Mouse (Mus musculus) B cell, adult 62 days (primary cell): ENCODE measurements around the gene Pwwp2a. TPM values are rescaled to one million over a fixed set of nuclear protein-coding genes. Genes with fewer than 3 reads are reported as not detected.

ENCODE experiments used
- total RNA-seq: library from RNA; stranded (reverse); gene quantifications from 4 replicates; pipeline ENCODE4 v1.2.4, GENCODE M21; 2023

Gene Pwwp2a
- 57.1 to 67.0 TPM (median 61.6 TPM) in 4 replicates for total RNA-seq

DNA sequence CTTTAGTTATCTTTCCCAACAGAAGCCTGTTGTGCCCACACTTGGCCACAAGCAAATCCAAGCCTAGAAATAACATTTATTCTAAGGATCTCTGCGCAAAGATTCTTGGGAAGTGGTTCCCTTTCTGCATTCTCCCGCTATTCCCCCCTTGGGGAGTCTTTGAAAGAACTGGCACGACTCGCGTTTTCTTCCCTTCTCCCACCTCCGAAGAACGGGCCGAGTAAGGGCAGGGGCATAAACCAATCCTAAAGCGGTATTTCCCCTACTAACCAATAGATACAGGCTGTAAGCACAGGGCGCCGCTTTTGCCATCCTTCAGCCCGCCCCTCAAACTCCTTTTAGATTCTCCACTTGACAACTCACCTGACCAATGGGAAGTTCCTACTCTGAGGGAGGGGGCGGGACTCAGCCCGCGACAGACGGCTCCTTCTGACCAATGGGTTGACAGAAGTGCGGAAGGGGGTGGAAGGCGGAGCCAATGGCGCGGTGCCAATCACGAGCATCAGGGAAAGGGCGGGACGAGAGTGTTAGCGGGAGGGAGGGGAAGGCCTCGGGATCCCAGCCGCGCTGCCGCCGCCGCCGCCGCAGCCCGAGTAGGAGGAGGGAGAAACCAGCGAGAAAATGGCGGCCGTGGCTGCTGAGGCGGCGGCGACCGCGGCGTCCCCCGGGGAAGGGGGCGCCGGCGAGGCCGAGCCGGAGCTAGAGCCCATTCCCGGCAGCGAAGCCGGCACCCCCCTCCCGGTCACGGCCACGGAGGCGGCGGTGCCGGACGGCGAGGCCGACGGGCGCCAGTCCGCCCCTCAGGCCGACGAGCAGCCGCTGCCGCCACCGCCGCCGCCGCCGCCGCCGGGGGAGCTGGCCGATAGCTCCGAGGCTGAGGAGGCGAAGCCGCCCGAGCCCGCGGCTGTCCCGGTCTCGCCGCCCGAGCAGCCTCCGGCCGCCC, at the start of gene Pwwp2a:
TSS of gene Pwwp2a (plus strand) at position 527 of the 943 bp plus-strand sequence.

DNA sequence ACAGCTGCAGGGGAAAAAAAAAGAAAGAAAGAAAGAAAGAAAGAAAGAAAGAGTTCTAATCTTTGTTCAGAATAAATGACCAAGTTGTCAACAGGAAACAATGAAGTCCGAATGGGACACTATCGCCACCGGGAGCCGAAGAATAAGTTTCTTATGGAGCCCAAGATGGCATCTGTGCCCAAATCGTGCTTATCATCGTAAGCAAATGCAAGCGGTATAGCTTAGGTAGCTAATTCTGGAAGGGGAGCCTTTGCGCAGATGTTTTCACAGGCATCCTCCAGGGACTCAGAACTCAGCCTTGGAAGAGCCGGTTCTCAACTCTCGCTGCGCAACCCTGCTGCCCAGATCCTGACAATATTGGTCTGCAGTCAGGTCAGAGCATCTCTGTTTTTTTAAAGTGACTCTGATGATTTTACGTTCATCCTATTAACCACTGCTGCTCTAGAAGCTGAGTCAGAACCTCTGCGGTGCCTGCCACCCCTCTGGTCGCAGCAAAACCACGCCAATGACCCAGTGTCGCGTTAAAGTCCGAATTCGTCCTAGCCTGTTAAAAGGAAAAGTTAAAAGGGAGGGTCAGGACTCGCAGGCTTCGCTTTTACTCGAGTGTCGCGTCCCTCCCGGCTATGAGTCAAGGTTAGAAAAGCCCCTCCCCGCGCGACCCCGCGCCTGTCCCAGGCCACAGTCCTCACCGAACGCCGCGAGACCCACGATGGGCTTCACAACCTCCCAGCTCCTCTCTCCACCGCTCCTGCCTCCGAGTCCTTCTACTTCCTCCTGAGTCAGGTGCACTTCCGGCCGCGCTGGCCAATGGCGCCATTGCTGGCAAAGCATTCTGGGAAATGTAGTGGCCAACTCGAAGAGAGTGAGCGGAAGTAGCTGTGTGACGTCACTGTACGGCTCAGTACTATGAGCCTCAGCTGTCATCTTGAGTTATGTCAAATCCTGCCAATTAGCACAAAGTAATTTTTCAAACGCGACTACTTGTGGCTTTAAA, 65.7 kb downstream of the Pwwp2a start, which contains the start of gene Ttc1:
TSS of gene Ttc1 (minus strand) at position 776 of the 994 bp plus-strand sequence.

Other genes with a start within 250 kb of the Pwwp2a start
- 94.3 to 105 TPM (median 101 TPM) in 4 replicates for gene Slu7, start 248.3 kb upstream of the Pwwp2a start, total RNA-seq
- not detected in 4 replicates for gene C1qtnf2, start 207.7 kb upstream of the Pwwp2a start, total RNA-seq
- not detected in 4 replicates for gene Ccnjl, start 153.2 kb upstream of the Pwwp2a start, total RNA-seq
- not detected in 4 replicates for gene 4933415A04Rik, start 95.0 kb upstream of the Pwwp2a start, total RNA-seq
- not detected in 4 replicates for gene Fabp6, start 80.5 kb upstream of the Pwwp2a start, total RNA-seq
- gene Ttc1, start 66.0 kb downstream of the Pwwp2a start, total RNA-seq: 44.0 to 53.1 TPM (median 50.5 TPM) in 4 replicates
- gene Adra1b, start 219.2 kb downstream of the Pwwp2a start, total RNA-seq: not detected in 4 replicates